Mouse (Mus musculus) embryonic stem cell, embryonic (primary cell): ENCODE results near the gene Tsc22d1.

Experiments
- CTCF ChIA-PET, 4 experiments: fragments of 300-600 bp in 2 of 4; fragments of 350-600 bp in 2 of 4; sonication (Branson Sonifier 250); formaldehyde crosslinking; loops; one replicate each; lab custom pipeline; 2022; ENCODE audit warnings: inconsistent platforms in 2 of 4; lab: Charles Lee
- POLR2A ChIA-PET, 4 experiments: fragments of 300-600 bp in 2 of 4; fragments of 350-600 bp in 2 of 4; sonication (Branson Sonifier 250); formaldehyde crosslinking; loops; one replicate each; lab custom pipeline; 2022; ENCODE audit warnings: antibody characterized with exemption in 4 of 4, inconsistent platforms in 1 of 4; lab: Charles Lee

Tsc22d1 gene

DNA sequence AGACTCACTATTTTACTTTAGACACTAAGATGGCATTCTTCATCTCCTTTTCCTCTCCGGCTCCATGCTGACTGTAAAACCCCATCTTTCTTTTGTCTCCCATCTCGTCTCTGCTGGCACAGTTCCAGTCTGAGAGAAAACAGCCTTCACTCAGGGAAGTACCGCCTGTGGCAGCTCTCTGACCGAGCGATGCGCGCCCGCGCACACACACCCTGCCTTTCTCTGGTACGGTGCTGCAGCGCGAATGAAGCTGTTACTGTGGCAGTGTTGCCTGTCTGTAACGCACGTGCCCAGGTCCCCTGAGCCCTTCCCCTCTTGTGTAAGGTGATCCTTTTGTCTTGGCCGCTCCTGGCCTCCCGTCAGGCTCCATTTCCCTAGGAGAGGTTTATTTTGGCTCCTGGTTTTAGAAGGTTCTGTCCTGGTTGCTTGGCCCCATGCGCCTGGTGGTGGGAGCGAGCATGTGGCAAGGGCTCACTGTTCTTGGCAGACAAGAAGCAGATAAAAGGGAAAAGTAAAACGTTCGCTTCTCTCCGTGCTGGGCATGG is 11.3 kb downstream of the Tsc22d1 start:
- CTCF ChIA-PET, result interaction anchor here (0.7 to 1.5 kb wide), 16 partner anchors 8 to 256 kb away, joined by 3 to 18 read pairs (median 3); partner anchors contain the start of gene Tsc22d1 (in 2 of the 4)
- POLR2A ChIA-PET, result interaction anchor here (0.5 to 11.8 kb wide), 37 partner anchors 9 to 315 kb away, joined by 3 to 167 read pairs (median 4); partner anchors contain the start of gene Tsc22d1 (in 4 of the 4)

DNA sequence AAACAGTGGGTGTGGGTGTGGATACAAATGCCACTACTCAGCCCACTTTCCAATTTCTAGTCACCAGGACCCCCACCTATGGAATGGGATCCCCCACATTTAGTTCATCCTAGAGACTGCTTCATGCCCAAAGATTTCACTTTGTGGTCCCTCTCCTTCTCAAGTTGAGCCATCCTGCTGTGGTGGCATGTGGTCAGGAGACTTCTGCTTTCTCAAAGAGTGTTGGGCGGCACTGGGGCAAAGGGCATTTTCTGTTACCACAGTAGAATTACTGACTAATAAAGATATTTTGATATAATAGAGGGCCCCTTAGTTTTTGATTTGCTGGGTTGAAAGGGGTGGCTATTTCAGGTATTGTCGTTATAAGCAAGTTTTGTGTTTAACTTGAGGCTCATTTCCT is 14.1 kb downstream of the Tsc22d1 start:
- POLR2A ChIA-PET, result interaction anchor here in 3 of 4 experiments (0.6 to 11.8 kb wide), 5 partner anchors 10 to 77 kb away, joined by 3 to 167 read pairs (median 3); partner anchors contain the start of gene Tsc22d1 (in 2 of the 3)
- CTCF ChIA-PET, result no interaction called here

DNA sequence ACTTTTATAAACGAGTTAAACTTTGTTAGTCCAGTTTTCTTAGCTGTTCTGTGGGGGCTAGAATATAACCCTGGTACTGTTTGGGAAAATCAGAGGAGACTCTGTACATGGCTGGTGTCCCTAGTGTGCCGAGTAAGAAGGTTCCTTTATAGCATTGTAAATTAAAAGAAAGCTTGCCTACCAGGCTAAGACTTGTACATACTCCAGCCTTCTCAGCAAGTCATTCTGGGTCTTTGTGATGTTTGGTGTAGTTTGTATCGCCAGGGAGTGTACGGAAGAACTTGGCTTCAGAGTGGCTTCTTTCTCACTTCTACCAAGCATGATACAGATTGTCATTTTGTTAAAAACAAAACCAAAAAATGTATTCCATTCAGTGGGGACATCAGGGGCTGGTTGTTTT is 17.2 kb downstream of the Tsc22d1 start:
- POLR2A ChIA-PET, result interaction anchor here in 3 of 4 experiments (0.7 to 11.8 kb wide), 13 partner anchors 10 to 598 kb away, joined by 3 to 167 read pairs (median 3); partner anchors contain the start of gene Tsc22d1 (in 2 of the 3)
- CTCF ChIA-PET, result no interaction called here

DNA sequence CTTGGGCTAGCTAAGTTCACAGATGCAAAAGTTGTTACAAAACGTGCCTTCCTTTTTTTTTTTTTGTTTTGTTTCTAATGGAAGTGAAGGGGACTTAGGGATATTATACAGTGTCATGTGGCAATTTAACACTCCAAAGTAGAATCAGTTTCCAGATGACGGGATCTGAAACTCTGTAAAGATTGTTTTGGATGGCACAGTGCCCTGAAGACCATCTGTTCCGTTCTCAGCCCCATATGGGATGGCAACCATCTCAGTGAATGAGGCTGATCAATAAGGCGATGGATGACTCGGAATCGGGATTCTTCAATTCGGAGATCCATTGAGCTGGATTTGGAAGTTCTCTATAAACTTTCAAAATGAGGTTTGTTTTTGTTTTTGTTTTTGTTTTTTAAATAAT is 17.6 kb downstream of the Tsc22d1 start:
- ChIA-PET CTCF (interaction anchor here in 1 of 4 experiments (1.7 kb wide), 1 partner anchor 42 kb away, joined by 4 read pairs; no protein-coding TSS in a partner anchor), POLR2A (interaction anchor here in 3 of 4 experiments (0.7 to 11.8 kb wide), 14 partner anchors 10 to 72 kb away, joined by 3 to 167 read pairs (median 3); partner anchors contain the start of gene Tsc22d1 (in 2 of the 3))

DNA sequence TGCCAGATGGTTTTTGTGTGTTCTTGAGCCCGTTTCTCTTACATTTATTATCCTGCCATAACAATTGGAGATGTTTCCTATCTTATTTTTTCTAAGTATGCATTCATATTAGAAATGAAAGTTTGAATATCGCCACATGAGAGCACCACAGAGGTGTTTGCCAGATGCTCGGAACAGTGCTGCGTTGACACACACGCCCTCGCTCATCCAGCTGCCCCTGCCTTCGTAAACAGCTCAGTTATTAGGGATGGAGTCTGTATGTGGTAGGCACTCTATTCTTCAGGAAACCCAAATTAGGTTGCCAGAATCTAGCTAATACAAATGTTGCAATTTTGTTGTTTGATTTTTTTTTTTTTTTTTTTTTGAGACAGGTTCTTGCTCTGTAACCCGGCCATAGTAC is 18.1 kb downstream of the Tsc22d1 start:
- POLR2A ChIA-PET, result interaction anchor here (0.6 to 11.8 kb wide), 12 partner anchors 9 to 583 kb away, joined by 3 to 167 read pairs (median 3); partner anchors contain the start of gene Tsc22d1 (in 1 of the 4)
- CTCF ChIA-PET, result interaction anchor here in 1 of 4 experiments (1.7 kb wide), 1 partner anchor 41 kb away, joined by 4 read pairs; no protein-coding TSS in a partner anchor

DNA sequence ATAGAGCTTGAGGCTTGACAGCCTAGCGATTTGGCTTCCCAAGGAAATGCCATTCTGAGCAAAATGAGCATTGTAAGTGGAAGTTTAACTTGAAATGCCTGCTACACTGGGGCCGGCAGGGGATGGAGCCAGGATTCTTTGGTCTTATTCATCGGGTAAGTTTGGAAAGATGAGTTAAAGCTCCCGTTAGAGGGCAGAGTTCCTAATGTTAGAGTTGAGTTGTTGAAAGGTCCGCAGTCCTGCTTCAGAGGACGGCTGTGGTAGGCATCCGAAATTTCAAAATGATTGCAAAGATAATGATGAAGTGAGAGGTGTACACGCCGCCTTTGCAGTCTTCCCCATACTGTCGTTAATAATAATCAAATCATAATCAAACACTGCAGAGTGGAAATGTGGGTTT is 27.4 kb downstream of the Tsc22d1 start:
- ChIA-PET POLR2A (interaction anchor here (0.6 to 1.6 kb wide), 20 partner anchors 9 to 297 kb away, joined by 3 to 8 read pairs (median 3); partner anchors contain the start of gene Tsc22d1 (in 2 of the 4)), CTCF (interaction anchor here in 2 of 4 experiments (0.6 to 1.3 kb wide), 5 partner anchors 17 to 46 kb away, joined by 3 to 7 read pairs (median 3); no protein-coding TSS in a partner anchor)

DNA sequence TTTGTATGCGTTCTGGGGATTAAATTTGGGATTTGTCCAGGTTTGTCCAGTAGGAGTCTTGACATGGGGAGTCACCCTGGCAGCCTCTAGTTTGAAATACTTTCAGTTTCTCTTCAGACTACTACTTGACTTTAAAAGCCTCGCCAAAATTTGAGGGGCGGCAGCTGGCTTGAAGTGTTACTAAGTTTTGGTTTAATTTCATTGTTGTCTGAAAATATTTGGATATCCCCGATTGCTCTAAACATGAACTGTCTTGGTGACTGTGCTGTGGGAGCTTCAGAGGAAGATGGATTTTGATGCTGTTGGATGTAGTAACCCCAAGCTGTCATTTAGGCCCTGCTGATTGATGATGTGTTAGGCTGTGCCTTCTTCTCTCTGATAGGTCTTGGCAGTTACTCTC is 34.2 kb downstream of the Tsc22d1 start:
- POLR2A ChIA-PET, result interaction anchor here in 3 of 4 experiments (0.6 to 4.2 kb wide), 6 partner anchors 11 to 71 kb away, joined by 3 to 14 read pairs (median 4); no protein-coding TSS in a partner anchor
- CTCF ChIA-PET, result interaction anchor here in 2 of 4 experiments (0.6 to 0.7 kb wide), 2 partner anchors 411 to 441 kb away, joined by 5 to 6 read pairs; no protein-coding TSS in a partner anchor

DNA sequence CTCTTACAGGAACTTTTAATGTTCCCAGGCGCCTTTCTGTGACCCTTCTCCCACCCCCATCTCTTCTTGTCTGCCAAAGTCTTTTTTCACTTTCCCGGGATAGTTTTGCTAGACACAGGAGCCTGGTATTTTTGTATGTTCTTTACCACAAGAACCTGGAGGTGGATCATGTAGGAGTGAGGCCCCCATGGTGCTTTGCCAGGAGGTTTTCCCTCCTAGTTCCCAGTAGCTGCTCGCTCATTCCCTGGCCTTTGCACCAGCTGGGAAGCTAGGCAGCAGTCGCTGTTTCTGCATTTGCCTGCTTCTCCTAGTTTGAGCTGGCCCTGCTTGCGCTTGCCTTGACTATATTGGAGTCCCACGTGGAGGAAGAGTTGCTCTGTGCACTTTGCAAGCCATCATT is 36.2 kb downstream of the Tsc22d1 start:
- ChIA-PET CTCF (interaction anchor here (0.6 to 2.1 kb wide), 5 partner anchors 16 to 38 kb away, joined by 3 to 12 read pairs (median 4); no protein-coding TSS in a partner anchor), POLR2A (interaction anchor here (0.6 to 5.0 kb wide), 12 partner anchors 10 to 340 kb away, joined by 3 to 31 read pairs (median 4); no protein-coding TSS in a partner anchor)

DNA sequence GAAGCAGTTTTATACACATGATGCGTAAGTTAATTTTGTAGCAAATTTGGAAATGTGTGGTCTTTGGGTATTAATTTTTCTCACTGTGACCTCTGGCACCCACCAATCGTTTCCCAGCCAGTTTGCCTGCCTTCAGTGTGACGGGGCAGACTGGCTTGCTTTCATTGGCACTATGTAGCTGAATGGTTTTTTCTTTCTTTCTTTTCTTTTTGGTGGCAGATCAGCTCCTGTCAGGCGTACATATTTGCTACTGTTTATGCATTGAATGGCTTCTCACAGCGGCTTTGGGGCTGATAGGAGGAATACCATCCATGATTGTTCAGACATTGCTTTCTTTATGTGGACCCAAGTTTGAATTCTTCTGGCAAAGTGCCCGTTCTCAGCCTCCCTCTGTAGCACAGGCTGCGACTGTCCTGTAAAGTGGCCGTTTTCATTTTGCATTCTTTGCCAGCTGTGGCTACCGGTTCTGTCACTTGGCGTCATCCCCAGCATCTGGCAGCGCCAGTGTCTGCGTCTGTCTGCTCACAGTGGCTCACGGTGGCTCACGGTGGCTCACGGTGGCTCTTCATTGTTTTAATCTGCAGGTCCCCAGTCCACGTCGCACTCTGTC is 38.1 kb downstream of the Tsc22d1 start:
- ChIA-PET POLR2A (interaction anchor here in 3 of 4 experiments (0.5 to 5.0 kb wide), 23 partner anchors 8 to 486 kb away, joined by 3 to 31 read pairs (median 4); partner anchors contain the start of gene Tsc22d1 (in 2 of the 3)), CTCF (interaction anchor here in 2 of 4 experiments (1.6 to 2.1 kb wide), 3 partner anchors 9 to 14 kb away, joined by 4 to 5 read pairs (median 4); no protein-coding TSS in a partner anchor)

DNA sequence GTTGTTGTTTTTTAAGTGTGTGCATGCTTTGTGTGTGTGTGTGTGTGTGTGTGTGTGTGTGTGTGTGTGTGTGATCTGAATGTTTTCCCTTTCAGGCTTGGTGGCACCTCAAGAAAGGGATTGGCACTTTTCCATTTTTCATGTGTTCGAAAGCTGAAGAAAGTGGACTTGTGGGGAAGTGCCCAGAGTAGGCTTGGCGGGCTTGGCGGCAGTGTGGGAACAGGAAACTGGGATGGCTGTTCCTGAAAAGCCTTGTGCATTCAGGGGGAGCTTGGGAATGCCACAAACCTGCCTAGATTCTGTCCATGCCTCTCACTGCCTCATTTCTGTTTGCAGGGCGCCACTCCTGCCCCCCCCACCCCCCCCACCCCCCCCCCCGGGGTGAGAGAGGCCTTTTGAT is 39.9 kb downstream of the Tsc22d1 start:
- CTCF ChIA-PET, result interaction anchor here (0.6 to 1.3 kb wide), 7 partner anchors 12 to 446 kb away, joined by 3 to 9 read pairs (median 3); no protein-coding TSS in a partner anchor
- POLR2A ChIA-PET, result interaction anchor here (0.6 to 5.0 kb wide), 18 partner anchors 12 to 576 kb away, joined by 3 to 14 read pairs (median 4); partner anchors contain the start of gene Tsc22d1 (in 1 of the 4)

DNA sequence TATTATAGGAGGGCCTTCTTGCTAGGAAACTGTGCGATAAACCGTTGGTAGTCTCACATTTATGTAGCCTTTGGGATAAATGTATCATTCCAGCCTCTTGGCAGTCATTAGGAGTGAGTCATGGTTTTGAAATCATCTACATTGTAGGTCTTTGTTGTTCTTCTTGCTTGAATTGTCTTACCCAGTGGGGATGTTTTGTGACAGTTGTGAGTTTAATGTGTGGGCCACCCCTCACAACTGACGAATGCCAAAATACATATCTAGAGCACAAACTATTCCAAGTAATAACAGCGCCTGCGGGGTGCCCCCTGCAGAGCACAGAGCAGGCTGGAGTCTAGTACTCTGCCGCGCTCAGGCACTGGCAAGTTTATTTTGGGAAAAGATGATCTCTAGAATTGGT is 40.4 kb downstream of the Tsc22d1 start:
- ChIA-PET POLR2A (interaction anchor here (0.6 to 5.0 kb wide), 13 partner anchors 10 to 303 kb away, joined by 3 to 14 read pairs (median 4); partner anchors contain the start of gene Tsc22d1 (in 1 of the 4)), CTCF (interaction anchor here in 3 of 4 experiments (0.6 to 1.2 kb wide), 3 partner anchors 12 to 67 kb away, joined by 3 read pairs; no protein-coding TSS in a partner anchor)

DNA sequence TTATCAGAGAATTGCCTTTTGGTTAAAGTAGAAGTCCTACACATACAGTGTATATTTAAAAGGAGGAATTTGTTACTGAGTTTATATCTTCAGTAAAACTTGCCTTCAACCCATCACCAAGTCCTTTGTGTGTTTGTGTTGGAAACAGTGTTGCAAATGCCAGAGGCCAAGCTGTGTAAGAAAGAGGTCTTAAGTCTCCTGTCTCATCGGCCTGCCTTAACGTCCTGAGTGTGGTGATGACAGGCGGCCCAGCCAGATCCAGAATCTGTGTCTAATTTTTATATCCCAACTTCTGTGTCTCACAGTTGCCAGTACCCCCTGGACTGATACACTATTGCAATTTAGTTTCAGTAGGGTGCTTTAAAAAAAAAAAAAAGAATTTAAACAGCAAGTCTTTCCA is 42.9 kb downstream of the Tsc22d1 start:
- POLR2A ChIA-PET, result interaction anchor here in 3 of 4 experiments (0.6 to 1.7 kb wide), 15 partner anchors 9 to 200 kb away, joined by 3 to 7 read pairs (median 3); partner anchors contain the start of gene Tsc22d1 (in 1 of the 3)
- CTCF ChIA-PET, result interaction anchor here in 3 of 4 experiments (1.1 to 1.6 kb wide), 4 partner anchors 9 to 17 kb away, joined by 3 to 11 read pairs (median 6); no protein-coding TSS in a partner anchor

DNA sequence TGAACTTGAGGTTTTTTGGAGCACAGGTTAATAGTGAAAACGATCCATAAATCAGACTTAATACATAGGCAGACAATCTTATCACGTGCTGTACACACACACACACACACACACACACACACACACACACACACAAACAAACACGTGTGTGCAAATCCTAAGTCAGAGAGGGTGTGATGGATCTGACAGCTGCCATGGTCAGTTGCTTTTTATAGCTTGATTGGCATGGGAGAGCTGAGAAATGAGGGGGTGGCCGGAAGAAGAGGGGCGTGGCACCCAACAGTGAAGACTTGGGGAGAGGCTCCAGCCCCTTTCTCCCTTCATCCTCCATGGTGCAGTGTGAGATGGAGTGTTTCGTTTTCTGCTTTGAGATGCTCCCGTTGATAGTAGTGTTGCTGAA is 45.4 kb downstream of the Tsc22d1 start:
- CTCF ChIA-PET, result interaction anchor here in 2 of 4 experiments (1.2 to 1.4 kb wide), 4 partner anchors 14 to 282 kb away, joined by 3 to 5 read pairs (median 4); partner anchors contain the start of gene Tsc22d1 (in 1 of the 2)
- POLR2A ChIA-PET, result interaction anchor here in 3 of 4 experiments (0.6 to 3.9 kb wide), 35 partner anchors 8 to 597 kb away, joined by 3 to 31 read pairs (median 5); partner anchors contain the start of gene Tsc22d1 (in 3 of the 3)

DNA sequence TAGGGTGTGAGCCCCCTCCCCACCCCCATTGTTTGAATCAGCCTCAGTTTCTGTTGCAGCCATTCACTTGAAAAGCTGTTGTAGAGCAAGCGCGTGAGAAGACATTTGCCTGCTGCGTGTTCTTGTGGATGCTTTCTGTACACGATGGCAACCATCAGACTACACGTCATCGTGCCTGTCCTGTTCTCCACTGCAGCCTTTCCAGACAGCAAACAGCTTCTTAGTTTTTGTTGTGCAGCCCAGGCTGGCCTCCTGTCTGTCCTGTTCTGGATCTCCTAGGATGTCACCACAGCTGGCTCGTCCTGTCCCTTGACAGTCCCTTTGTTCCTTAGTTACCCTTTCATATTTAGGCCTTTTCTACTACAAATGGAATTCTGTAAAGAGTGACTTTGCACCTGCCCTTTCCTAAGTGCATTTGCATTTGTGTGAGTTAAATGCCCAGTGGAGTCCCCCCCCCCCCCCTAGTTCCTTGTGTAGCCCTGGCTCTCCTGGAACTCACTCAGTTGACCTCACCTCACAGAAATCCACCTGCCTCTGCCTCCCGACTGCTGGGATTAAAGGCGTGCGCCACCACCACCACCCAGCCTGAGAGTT is 46.5 kb downstream of the Tsc22d1 start:
- CTCF ChIA-PET, result interaction anchor here in 3 of 4 experiments (0.6 to 1.4 kb wide), 10 partner anchors 9 to 283 kb away, joined by 3 to 5 read pairs (median 4); partner anchors contain the start of gene Tsc22d1 (in 1 of the 3)
- POLR2A ChIA-PET, result interaction anchor here in 3 of 4 experiments (0.6 to 3.9 kb wide), 64 partner anchors 8 to 675 kb away, joined by 3 to 31 read pairs (median 4); partner anchors contain the start of genes Tsc22d1 (in 3 of the 3) and Slc25a30 (in 1 of the 3)

DNA sequence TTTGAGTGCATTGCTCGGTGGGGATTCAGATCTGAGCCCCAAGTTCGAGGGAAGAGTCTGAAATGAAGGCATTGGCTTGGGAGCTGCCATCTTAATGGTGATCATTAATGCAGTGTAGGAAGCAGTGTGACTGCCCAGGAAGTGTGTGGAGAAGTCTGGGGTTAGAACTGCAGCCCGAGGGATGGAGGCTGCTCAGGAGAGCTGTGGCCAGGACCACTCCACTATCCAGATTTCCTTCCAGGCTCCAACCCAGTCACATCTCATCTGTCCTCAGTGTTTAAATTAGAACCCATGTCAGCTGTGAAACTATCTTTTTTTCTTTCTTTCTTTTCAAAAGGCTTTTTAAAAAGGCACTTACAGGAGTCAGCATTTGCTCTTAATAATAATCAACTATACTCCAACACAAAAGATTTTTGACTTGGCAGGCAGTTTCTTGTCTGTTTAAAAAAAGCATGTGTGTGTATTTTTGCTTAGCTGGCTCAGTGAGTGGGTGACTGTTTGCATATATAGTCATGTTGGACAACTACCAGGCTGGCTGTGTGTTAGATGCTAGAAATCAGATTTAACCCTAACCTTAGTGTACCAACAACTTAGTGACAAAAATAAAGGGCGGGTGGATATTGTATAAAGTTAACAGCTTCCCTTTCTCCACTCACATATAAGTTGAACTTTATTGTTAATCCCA is 48.8 kb downstream of the Tsc22d1 start:
- CTCF ChIA-PET, result interaction anchor here in 1 of 4 experiments (0.7 kb wide), 1 partner anchor 215 kb away, joined by 3 read pairs; no protein-coding TSS in a partner anchor

DNA sequence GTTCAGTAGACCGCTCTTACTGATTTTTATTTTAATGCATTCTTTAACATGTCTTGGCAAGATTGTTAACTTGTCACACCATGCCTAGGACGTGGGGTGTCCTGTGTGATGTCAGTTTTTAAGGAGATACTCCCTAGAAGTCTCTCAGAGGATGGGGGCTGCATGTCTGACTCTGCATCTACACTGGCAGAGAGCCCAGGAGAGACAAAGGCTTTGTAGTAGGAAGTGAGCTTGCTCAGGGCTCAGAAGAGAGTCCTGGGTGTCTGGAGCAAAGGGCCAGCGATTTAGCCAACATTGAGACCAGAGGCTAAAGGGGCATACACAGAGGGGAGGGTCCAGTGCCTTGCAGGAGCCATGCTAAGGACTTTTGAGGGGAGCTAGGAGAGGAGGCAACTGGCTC is 50.2 kb downstream of the Tsc22d1 start:
- CTCF ChIA-PET, result interaction anchor here in 2 of 4 experiments (0.6 to 1.8 kb wide), 3 partner anchors 9 to 547 kb away, joined by 3 to 6 read pairs (median 3); no protein-coding TSS in a partner anchor

More for the DNA sequence above, 48.8 kb downstream of the Tsc22d1 start:
- POLR2A ChIA-PET, result interaction anchor here in 3 of 4 experiments (0.5 to 3.9 kb wide), 4 partner anchors 12 to 32 kb away, joined by 3 to 31 read pairs (median 6); no protein-coding TSS in a partner anchor

More for the DNA sequence above, 50.2 kb downstream of the Tsc22d1 start:
- POLR2A ChIA-PET, result interaction anchor here in 3 of 4 experiments (0.8 to 1.5 kb wide), 13 partner anchors 9 to 51 kb away, joined by 3 to 10 read pairs (median 4); partner anchors contain the start of gene Tsc22d1 (in 1 of the 3)
